Mouse (Mus musculus): ENCODE data around the gene Htatsf1. TPM values are rescaled to one million over a fixed set of nuclear protein-coding genes. Genes with fewer than 3 reads are reported as not detected.
A peak's percentile ranks its signal among the peaks of the same experiment; 100 is the strongest.

Gene Htatsf1
- total RNA-seq (2021) = 10 to 100 TPM; 63.1 to 63.2 TPM
- long read RNA-seq, experiment 1, transcript Htatsf1-201 (10 exons, 2,810 nt) = major isoform, 53 of 69 reads
- long read RNA-seq, experiment 1, partial matches to known transcripts = 10 of 69 reads
- long read RNA-seq, experiment 1, other reads (novel, unspliced or antisense) = 6 of 69 reads
- long read RNA-seq, experiment 2, transcript Htatsf1-201 (10 exons, 2,810 nt) = major isoform, 58 of 94 reads
- long read RNA-seq, experiment 2, partial matches to known transcripts = 28 of 94 reads
- long read RNA-seq, experiment 2, other reads (novel, unspliced or antisense) = 7 of 94 reads

GRCm38 (mm10) chrX:57053174-57053992 lies at the start of gene Htatsf1:
TSS of gene Htatsf1 (plus strand) at chrX:57053583.
- DNase-seq (ENCODE audit: low spot score in 2 of 2) = peak; percentile 58 to 60
- Histone ChIP-seq H3K4me3 (peak within 1 kb of the TSS; percentile 79), H3K27ac (peak within 1 kb of the TSS; percentile 96)
- TF ChIP-seq CTCF (conservative IDR thresholded peaks at IDR 0.05) = no peak

GRCm38 (mm10) chrX:57012891-57013290 lies 40.5 kb upstream of the Htatsf1 start:
- DNase-seq (ENCODE audit: low spot score in 2 of 2) = no peak
- Histone ChIP-seq H3K27ac (no peak overlapping the region), H3K4me3 (no peak overlapping the region)
- TF ChIP-seq CTCF (conservative IDR thresholded peaks at IDR 0.05) = no peak

- no peak within 1 kb of the TSS for H3K27ac ChIP-seq
- no peak within 1 kb of the TSS for H3K4me3 ChIP-seq
- no peak for TF ChIP-seq CTCF (conservative IDR thresholded peaks at IDR 0.05)
- DNase-seq (ENCODE audit: low spot score in 2 of 2) = no peak
Observed at GRCm38 (mm10) chrX:57042774-57043173, 10.6 kb upstream of the Htatsf1 start, which contains the start of gene Brs3. TSS of gene Brs3 (plus strand) at chrX:57043074.

- DNase-seq (ENCODE audit: low spot score in 2 of 2) = no peak
- peak; percentile 61 for TF ChIP-seq CTCF (conservative IDR thresholded peaks at IDR 0.05)
- Histone ChIP-seq H3K4me3 (no peak overlapping the region), H3K27ac (no peak overlapping the region)
Observed at GRCm38 (mm10) chrX:57043869-57044268, 9.5 kb upstream of the Htatsf1 start.

DNA sequence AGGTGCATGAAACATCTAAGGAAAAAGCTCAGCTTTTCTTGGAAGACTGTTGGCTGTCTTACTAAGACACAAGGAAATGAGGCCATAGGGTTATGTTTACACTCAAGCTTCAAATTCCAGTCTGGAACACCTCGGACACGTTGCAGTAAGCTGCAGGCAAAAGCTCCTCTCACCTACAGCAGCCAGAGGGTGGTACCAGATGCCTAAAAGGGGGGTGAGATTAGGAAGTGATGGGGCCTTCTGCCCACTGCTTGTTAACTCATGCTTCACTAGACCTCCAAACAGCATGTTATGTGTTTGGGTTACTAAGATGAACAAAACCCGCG lies 572 bp upstream of the Htatsf1 start:
- peak in 1 of 2 experiments; percentile 12 for DNase-seq (ENCODE audit: low spot score in 2 of 2)
- TF ChIP-seq CTCF (conservative IDR thresholded peaks at IDR 0.05) = no peak
- Histone ChIP-seq H3K27ac (peak overlapping the region; percentile 96), H3K4me3 (peak overlapping the region; percentile 79)

GRCm38 (mm10) chrX:57053993-57054385 lies 606 bp downstream of the Htatsf1 start:
- Histone ChIP-seq H3K4me3 (peak overlapping the region; percentile 79), H3K27ac (peak overlapping the region; percentile 96)
- TF ChIP-seq CTCF (conservative IDR thresholded peaks at IDR 0.05) = no peak
- no peak for DNase-seq (ENCODE audit: low spot score in 2 of 2)

- no peak for TF ChIP-seq CTCF (conservative IDR thresholded peaks at IDR 0.05)
- no peak for DNase-seq (ENCODE audit: low spot score in 2 of 2)
- no peak overlapping the region for H3K27ac ChIP-seq
- H3K4me3 ChIP-seq = no peak overlapping the region
Observed at GRCm38 (mm10) chrX:57081496-57081895, 28.1 kb downstream of the Htatsf1 start.

GRCm38 (mm10) chrX:57087806-57088205 lies 34.4 kb downstream of the Htatsf1 start, which contains the start of gene Vgll1:
TSS of gene Vgll1 (plus strand) at chrX:57088106.
- no peak for DNase-seq (ENCODE audit: low spot score in 2 of 2)
- TF ChIP-seq CTCF (conservative IDR thresholded peaks at IDR 0.05) = no peak
- H3K4me3 ChIP-seq = no peak within 1 kb of the TSS

DNA sequence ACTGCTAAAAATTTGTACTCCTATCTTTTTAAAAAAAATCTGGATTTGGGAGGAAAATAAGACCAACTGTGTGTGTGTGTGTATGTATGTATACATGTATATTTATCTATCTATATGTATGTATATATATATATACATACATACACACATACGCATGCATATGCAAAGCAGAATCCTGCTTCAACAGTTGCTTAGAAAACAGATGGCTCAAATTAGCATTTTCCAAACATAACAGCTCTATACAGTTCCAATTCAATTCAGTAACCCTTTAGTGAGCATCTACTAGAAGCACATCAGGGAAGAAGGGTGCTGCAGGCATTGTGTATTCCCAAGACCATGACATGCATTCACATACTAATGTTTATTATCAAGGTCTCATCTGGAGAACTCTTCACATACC lies 50.0 kb downstream of the Htatsf1 start:
- H3K27ac ChIP-seq = no peak overlapping the region
- TF ChIP-seq CTCF (conservative IDR thresholded peaks at IDR 0.05) = no peak

More at GRCm38 (mm10) chrX:57087806-57088205, 34.4 kb downstream of the Htatsf1 start, which contains the start of gene Vgll1:
- no peak within 1 kb of the TSS for H3K27ac ChIP-seq

DNA sequence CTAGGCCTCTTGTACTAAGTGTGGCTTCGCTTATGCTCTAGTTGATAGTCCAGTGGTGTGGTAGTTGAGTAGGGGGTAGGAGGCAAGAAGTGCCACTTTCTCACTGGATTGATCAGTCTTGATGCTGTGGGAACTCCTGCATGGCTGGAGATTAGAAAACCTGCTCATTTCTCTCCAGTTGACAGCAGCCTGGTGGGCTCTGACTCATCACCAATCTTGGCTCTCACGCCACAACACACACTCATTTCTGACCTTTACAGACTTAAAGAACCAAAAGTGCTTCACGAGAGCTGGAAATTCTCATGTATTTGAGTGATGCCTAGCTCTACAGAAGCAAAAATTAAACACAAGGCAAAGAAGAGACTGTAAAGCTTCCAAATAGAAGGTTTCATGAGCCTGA lies 53.6 kb downstream of the Htatsf1 start:
- TF ChIP-seq CTCF (conservative IDR thresholded peaks at IDR 0.05) = no peak
- H3K27ac ChIP-seq = no peak overlapping the region
- H3K4me3 ChIP-seq = no peak overlapping the region
- DNase-seq (ENCODE audit: low spot score in 2 of 2) = no peak

More for the DNA sequence above, 50.0 kb downstream of the Htatsf1 start:
- no peak for DNase-seq (ENCODE audit: low spot score in 2 of 2)
- no peak overlapping the region for H3K4me3 ChIP-seq

Other genes with a start within 250 kb of the Htatsf1 start
- under 1 TPM in 1 of 2 experiments, not detected in 1; 0.15 TPM for gene Map7d3, start 231.3 kb upstream of the Htatsf1 start, total RNA-seq (2021)
- not detected for gene Adgrg4, start 183.4 kb upstream of the Htatsf1 start, total RNA-seq (2021)
- not detected for gene Brs3, start 10.5 kb upstream of the Htatsf1 start, total RNA-seq (2021)
- not detected for gene Vgll1, start 34.5 kb downstream of the Htatsf1 start, total RNA-seq (2021)
- not detected for gene Cd40lg, start 158.6 kb downstream of the Htatsf1 start, total RNA-seq (2021)